Mouse (Mus musculus) forebrain, embryonic 15.5 days (tissue): ENCODE measurements around the gene Tcp11. TPM values are rescaled to one million over a fixed set of nuclear protein-coding genes. Genes with fewer than 3 reads are reported as not detected.

Experiments used
- ATAC-seq: fragments of 200-750 bp; cut with Nextera tagmentation; replicated peaks from 2 replicates; pipeline ENCODE4 v1.8.0; 2017; ENCODE audit warnings: mild to moderate bottlenecking, moderate TSS enrichment, moderate library complexity
- H3K27ac ChIP-seq: fragments of 300-500 bp; sonication (generic); replicated peaks from 2 replicates; pipeline ENCODE4 v1.5.1; 2015; ENCODE audit warnings: mild to moderate bottlenecking, inconsistent platforms
- H3K27me3 ChIP-seq: fragments of 300-500 bp; sonication (generic); 2 replicates; pipeline ENCODE4 v1.6.1; 2015; ENCODE audit warnings: inconsistent platforms
- H3K36me3 ChIP-seq: fragments of 300-500 bp; sonication (generic); 2 replicates; pipeline ENCODE4 v1.6.1; 2015; ENCODE audit warnings: mild to moderate bottlenecking, inconsistent platforms
- H3K4me1 ChIP-seq: fragments of 300-500 bp; sonication (generic); 2 replicates; pipeline ENCODE4 v1.6.1; 2015; ENCODE audit warnings: inconsistent platforms
- H3K4me2 ChIP-seq: fragments of 300-500 bp; sonication (generic); replicated peaks from 2 replicates; pipeline ENCODE4 v1.6.1; 2015; ENCODE audit warnings: mild to moderate bottlenecking, inconsistent platforms
- H3K4me3 ChIP-seq: fragments of 300-500 bp; sonication (generic); 2 replicates; pipeline ENCODE4 v1.5.1; 2015; ENCODE audit warnings: mild to moderate bottlenecking, inconsistent platforms
- H3K9ac ChIP-seq: fragments of 300-500 bp; sonication (generic); replicated peaks from 2 replicates; pipeline ENCODE4 v1.6.1; 2015; ENCODE audit warnings: mild to moderate bottlenecking, inconsistent platforms
- H3K9me3 ChIP-seq: fragments of 300-500 bp; sonication (generic); 2 replicates; pipeline ENCODE4 v1.6.1; 2016; ENCODE audit warnings: inconsistent platforms
- WGBS: fragments of 180-500 bp; shearing (Covaris S2); methylation state at CpG from one replicate; pipeline ENCODE4 v1.1.7; 2015; ENCODE audit warnings: mixed read lengths; 5-methylcytosine and 5-hydroxymethylcytosine counted together
- polyA plus RNA-seq: library from polyadenylated mRNA; unstranded; fragments of >200 nt; fragmentation: Nextera tagmentation; extraction: Ambion mirVana; gene quantifications from 2 replicates; pipeline ENCODE4 v1.2.1, GENCODE M21; 2015

Tcp11 gene
- polyA plus RNA-seq, 1 experiment from 2014 or later = 1.8 TPM

- Histone ChIP-seq H3K4me1 (peaks cover 50% of the 10 kb centered on the region), H3K4me2 (no peak overlapping the region), H3K4me3 (no peak overlapping the region), H3K27ac (no peak overlapping the region), H3K9me3 (no peaks in the 10 kb centered on the region), H3K27me3 (no peaks in the 10 kb centered on the region), H3K9ac (no peak overlapping the region), H3K36me3 (no peaks in the 10 kb centered on the region)
- WGBS = 81% methylated on average over 21 of the region's 21 CpGs
- ATAC-seq = no peak
These were observed 60.4 kb downstream of the Tcp11 start for GRCm38 (mm10) chr17:28019785-28020696.

- Histone ChIP-seq H3K27me3 (no peaks in the 10 kb centered on the region), H3K9ac (no peak overlapping the region), H3K4me2 (no peak overlapping the region), H3K4me3 (no peak overlapping the region), H3K9me3 (no peaks in the 10 kb centered on the region), H3K36me3 (no peaks in the 10 kb centered on the region), H3K4me1 (peaks cover 45% of the 10 kb centered on the region), H3K27ac (no peak overlapping the region)
- ATAC-seq = no peak
- WGBS = 50% methylated on average over 11 of the region's 11 CpGs
These were observed 61.7 kb downstream of the Tcp11 start for GRCm38 (mm10) chr17:28018776-28019175.

GRCm38 (mm10) chr17:28018344-28018743, 62.1 kb downstream of the Tcp11 start:
- Histone ChIP-seq H3K27ac (no peak overlapping the region), H3K9me3 (no peaks in the 10 kb centered on the region), H3K4me2 (no peak overlapping the region), H3K4me1 (peaks cover 45% of the 10 kb centered on the region), H3K27me3 (no peaks in the 10 kb centered on the region), H3K36me3 (no peaks in the 10 kb centered on the region), H3K4me3 (no peak overlapping the region), H3K9ac (no peak overlapping the region)
- 46% methylated on average over 6 of the region's 6 CpGs for WGBS
- ATAC-seq = no peak

Other genes starting within 250 kb of the Tcp11 start
- 299 and 322 TPM in 2 replicates for gene Snrpc, start 242.5 kb downstream of the Tcp11 start, polyA plus RNA-seq
- gene Uhrf1bp1, start 224.2 kb downstream of the Tcp11 start, polyA plus RNA-seq = 5.2 and 5.3 TPM in 2 replicates
- gene Anks1, start 171.3 kb downstream of the Tcp11 start, polyA plus RNA-seq = 35.3 and 38.6 TPM in 2 replicates
- 71.7 and 73.2 TPM in 2 replicates for gene Taf11, start 170.8 kb downstream of the Tcp11 start, polyA plus RNA-seq
- 3.9 and 4.2 TPM in 2 replicates for gene Scube3, start 61.5 kb upstream of the Tcp11 start, polyA plus RNA-seq
- 39.6 and 40.7 TPM in 2 replicates for gene Zfp523, start 96.5 kb upstream of the Tcp11 start, polyA plus RNA-seq
- gene Def6, start 127.1 kb upstream of the Tcp11 start, polyA plus RNA-seq = 3.7 and 4.8 TPM in 2 replicates
- 1.3 and 1.4 TPM in 2 replicates for gene Ppard, start 152.1 kb upstream of the Tcp11 start, polyA plus RNA-seq
- gene Fance, start 232.9 kb upstream of the Tcp11 start, polyA plus RNA-seq = 25.9 and 27.4 TPM in 2 replicates
- 359 and 384 TPM in 2 replicates for gene Rpl10a, start 247.8 kb upstream of the Tcp11 start, polyA plus RNA-seq